Mouse (Mus musculus): Measurements from ENCODE around the gene Rlim. TPM values are rescaled to one million over a fixed set of nuclear protein-coding genes. Genes with fewer than 3 reads are reported as not detected.
A peak's percentile ranks its signal among the peaks of the same experiment; 100 is the strongest.

Gene Rlim
- polyA plus RNA-seq, 1 experiment from 2014 or later = 6.8 TPM

DNA sequence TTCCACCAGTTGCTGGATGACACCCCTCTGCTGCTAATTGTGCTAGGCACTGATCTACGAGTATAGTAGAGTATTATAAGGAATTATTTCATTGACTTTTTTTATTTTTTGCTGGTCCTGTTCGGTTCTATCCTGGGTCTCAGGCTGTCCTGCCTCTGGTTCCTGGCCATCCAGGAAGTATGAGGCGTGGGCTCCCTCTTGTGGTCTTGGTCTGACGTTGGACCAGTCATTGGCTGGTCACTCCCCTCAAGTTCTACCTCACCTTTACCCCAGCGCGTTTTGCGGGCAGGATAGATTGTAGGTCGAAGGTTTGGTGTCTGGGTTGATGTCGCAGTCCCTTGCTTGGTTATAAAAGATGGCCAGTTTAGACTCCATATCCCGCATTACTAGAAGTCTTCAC is 10.6 kb upstream of the Rlim start:
- H3K9me3 ChIP-seq (ENCODE audit: low read length) = no peaks in the 10 kb centered on the region
- DNase-seq = peak; percentile 32
- H3K36me3 ChIP-seq (replicated peaks; ENCODE audit: insufficient read depth, low read length) = no peaks in the 10 kb centered on the region
- H3K27ac ChIP-seq (ENCODE audit: low read depth) = no peak overlapping the region
- WGBS (ENCODE audit: insufficient replicate concordance) = 32% methylated on average over 10 of the region's 10 CpGs
- peaks cover 3% of the 10 kb centered on the region; the same call in 1 of the 2 replicates for H3K27me3 ChIP-seq (ENCODE audit: insufficient read depth, low read length)
- TF ChIP-seq EP300 (IDR thresholded peaks at IDR 0.05; ENCODE audit: low read depth) (no peak), CTCF (IDR thresholded peaks at IDR 0.05; ENCODE audit: low read depth) (peak; percentile 54)
- H3K4me1 ChIP-seq (ENCODE audit: insufficient read depth) = no peaks in the 10 kb centered on the region
- no peak overlapping the region for H3K9ac ChIP-seq (replicated peaks)
- H3K4me2 ChIP-seq (ENCODE audit: low read depth, low read length) = no peak overlapping the region
- H3K4me3 ChIP-seq (ENCODE audit: low read depth, low read length) = no peak overlapping the region
- ATAC-seq = 0 out of 2 replicates have a peak, but pooled peaks have one; percentile 33

DNA sequence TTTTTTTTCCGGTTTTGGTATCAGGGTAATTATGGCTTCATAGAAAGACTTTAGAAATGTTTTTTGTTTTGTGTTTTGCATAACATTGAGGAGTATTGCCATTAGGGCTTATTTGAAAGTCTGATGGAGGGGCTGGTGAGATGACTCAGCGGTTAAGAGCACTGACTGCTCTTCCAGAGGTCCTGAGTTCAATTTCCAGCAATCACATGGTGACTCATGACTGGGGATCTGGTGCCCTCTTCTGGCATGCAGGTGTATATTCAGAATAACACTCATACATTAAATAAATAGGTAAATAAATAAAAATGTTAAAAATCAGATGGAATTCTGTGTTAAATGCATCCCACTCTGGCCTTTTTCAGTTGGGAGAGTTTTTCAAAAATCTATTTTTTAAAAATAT is 9.3 kb upstream of the Rlim start:
- WGBS (ENCODE audit: insufficient replicate concordance) = 59% methylated on average over 2 of the region's 2 CpGs
- H3K4me1 ChIP-seq (ENCODE audit: insufficient read depth) = no peaks in the 10 kb centered on the region
- no peak overlapping the region for H3K4me3 ChIP-seq (ENCODE audit: low read depth, low read length)
- DNase-seq (peak; percentile 21), ATAC-seq (no peak)
- TF ChIP-seq CTCF (IDR thresholded peaks at IDR 0.05; ENCODE audit: low read depth) (peak; percentile 56), EP300 (IDR thresholded peaks at IDR 0.05; ENCODE audit: low read depth) (no peak)
- no peaks in the 10 kb centered on the region for H3K9me3 ChIP-seq (ENCODE audit: low read length)
- no peaks in the 10 kb centered on the region for H3K36me3 ChIP-seq (replicated peaks; ENCODE audit: insufficient read depth, low read length)
- no peak overlapping the region for H3K4me2 ChIP-seq (ENCODE audit: low read depth, low read length)
- no peak overlapping the region for H3K27ac ChIP-seq (ENCODE audit: low read depth)
- peaks cover 3% of the 10 kb centered on the region; the same call in 1 of the 2 replicates for H3K27me3 ChIP-seq (ENCODE audit: insufficient read depth, low read length)
- H3K9ac ChIP-seq (replicated peaks) = no peak overlapping the region

DNA sequence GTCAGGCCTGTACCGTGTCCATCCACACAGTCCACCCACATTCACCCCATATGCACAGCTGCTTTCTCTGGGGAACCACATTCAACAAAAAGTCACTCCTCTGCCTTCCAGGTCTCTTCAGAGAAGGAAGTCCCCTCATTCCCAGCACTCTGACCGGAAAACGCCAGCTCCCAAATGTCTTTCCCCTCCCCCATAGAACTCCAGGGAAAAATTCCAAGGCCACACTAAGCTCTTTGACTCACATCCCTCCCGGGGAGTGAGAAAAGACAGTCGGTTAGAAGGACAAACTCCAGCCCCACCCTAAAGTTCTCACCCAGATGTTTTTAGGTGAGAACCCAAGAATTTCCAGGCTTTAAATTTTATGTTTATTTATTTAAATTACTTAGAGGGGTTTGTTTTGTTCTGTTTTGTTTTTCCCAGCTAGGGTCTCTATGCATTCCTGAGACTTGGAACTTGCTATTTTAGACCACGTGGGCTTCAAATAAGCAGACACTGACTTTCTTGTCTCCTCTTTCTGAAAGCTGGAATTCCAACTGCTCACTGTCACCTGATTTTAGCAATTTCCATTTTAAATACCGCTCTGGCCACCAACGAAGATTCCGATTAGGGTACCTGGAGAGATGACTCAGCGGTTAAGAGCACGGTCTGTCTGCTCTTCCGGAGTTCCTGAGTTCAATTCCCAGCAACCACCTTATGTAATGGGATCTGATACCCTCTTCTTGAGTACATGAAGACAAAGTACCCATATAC is 6.3 kb upstream of the Rlim start:
- no peak overlapping the region for H3K9ac ChIP-seq (replicated peaks)
- no peaks in the 10 kb centered on the region for H3K9me3 ChIP-seq (ENCODE audit: low read length)
- TF ChIP-seq EP300 (IDR thresholded peaks at IDR 0.05; ENCODE audit: low read depth) (no peak), CTCF (IDR thresholded peaks at IDR 0.05; ENCODE audit: low read depth) (no peak)
- no peaks in the 10 kb centered on the region for H3K36me3 ChIP-seq (replicated peaks; ENCODE audit: insufficient read depth, low read length)
- 46% methylated on average over 12 of the region's 12 CpGs for WGBS (ENCODE audit: insufficient replicate concordance)
- H3K27me3 ChIP-seq (ENCODE audit: insufficient read depth, low read length) = no peaks in the 10 kb centered on the region; the same call in 1 of the 2 replicates
- H3K4me3 ChIP-seq (ENCODE audit: low read depth, low read length) = no peak overlapping the region
- no peak overlapping the region; the same call in 1 of the 2 replicates for H3K27ac ChIP-seq (ENCODE audit: low read depth)
- no peaks in the 10 kb centered on the region for H3K4me1 ChIP-seq (ENCODE audit: insufficient read depth)
- ATAC-seq (no peak), DNase-seq (no peak)
- H3K4me2 ChIP-seq (ENCODE audit: low read depth, low read length) = no peak overlapping the region

DNA sequence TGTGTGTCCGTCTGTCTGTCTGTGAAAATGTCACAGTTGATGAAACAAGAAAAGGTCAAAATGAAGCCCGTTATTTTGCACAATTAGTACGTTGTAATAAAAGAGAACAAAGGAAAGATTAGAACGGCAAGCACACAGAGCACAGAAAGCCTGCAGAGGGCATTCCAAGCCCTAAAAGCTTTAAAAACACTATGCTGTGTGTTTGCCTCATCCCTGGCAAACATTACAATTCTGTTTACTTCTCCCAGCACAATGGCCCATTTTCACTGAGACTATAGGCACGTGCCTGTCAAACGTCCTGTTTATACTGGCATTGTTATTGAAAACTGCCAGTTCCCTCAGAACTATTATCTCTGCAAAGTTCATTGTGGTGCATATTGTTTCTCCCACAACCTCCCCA is 5.1 kb upstream of the Rlim start:
- TF ChIP-seq EP300 (IDR thresholded peaks at IDR 0.05; ENCODE audit: low read depth) (no peak), CTCF (IDR thresholded peaks at IDR 0.05; ENCODE audit: low read depth) (no peak)
- Histone ChIP-seq H3K9me3 (ENCODE audit: low read length) (no peaks in the 10 kb centered on the region), H3K4me2 (ENCODE audit: low read depth, low read length) (no peak overlapping the region), H3K36me3 (replicated peaks; ENCODE audit: insufficient read depth, low read length) (no peaks in the 10 kb centered on the region), H3K4me1 (ENCODE audit: insufficient read depth) (no peaks in the 10 kb centered on the region), H3K27me3 (ENCODE audit: insufficient read depth, low read length) (no peaks in the 10 kb centered on the region), H3K9ac (replicated peaks) (no peak overlapping the region), H3K27ac (ENCODE audit: low read depth) (no peak overlapping the region), H3K4me3 (ENCODE audit: low read depth, low read length) (no peak overlapping the region)
- ATAC-seq (no peak), DNase-seq (no peak)
- WGBS (ENCODE audit: insufficient replicate concordance) = 49% methylated on average over 6 of the region's 6 CpGs

DNA sequence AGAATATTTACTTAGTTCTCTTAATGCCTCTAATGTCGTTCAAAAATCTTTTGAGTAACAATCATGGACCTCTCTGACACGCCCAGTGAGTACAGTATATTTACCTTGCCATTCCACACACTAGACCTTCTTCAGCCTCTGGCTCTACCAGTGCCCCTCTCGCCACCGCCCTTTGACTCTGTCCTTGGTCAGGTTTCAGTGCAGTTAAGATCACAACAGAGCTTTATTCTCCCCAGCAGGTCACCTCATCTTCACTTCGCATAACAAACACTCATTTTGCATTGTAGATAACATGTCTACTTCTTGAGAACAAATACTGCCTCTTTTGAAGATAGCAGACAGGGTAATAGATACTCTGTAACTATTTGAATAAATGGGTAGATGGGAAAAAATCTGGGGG is 3.9 kb upstream of the Rlim start:
- H3K36me3 ChIP-seq (replicated peaks; ENCODE audit: insufficient read depth, low read length) = no peaks in the 10 kb centered on the region
- H3K4me2 ChIP-seq (ENCODE audit: low read depth, low read length) = no peak overlapping the region
- WGBS (ENCODE audit: insufficient replicate concordance) = 48% methylated on average over 5 of the region's 5 CpGs
- TF ChIP-seq EP300 (IDR thresholded peaks at IDR 0.05; ENCODE audit: low read depth) = no peak
- TF ChIP-seq CTCF (IDR thresholded peaks at IDR 0.05; ENCODE audit: low read depth) = no peak
- ATAC-seq (no peak), DNase-seq (no peak)
- H3K27me3 ChIP-seq (ENCODE audit: insufficient read depth, low read length) = no peaks in the 10 kb centered on the region
- H3K4me3 ChIP-seq (ENCODE audit: low read depth, low read length) = no peak overlapping the region
- H3K27ac ChIP-seq (ENCODE audit: low read depth) = no peak overlapping the region
- no peak overlapping the region for H3K9ac ChIP-seq (replicated peaks)
- H3K4me1 ChIP-seq (ENCODE audit: insufficient read depth) = no peaks in the 10 kb centered on the region
- no peaks in the 10 kb centered on the region for H3K9me3 ChIP-seq (ENCODE audit: low read length)

DNA sequence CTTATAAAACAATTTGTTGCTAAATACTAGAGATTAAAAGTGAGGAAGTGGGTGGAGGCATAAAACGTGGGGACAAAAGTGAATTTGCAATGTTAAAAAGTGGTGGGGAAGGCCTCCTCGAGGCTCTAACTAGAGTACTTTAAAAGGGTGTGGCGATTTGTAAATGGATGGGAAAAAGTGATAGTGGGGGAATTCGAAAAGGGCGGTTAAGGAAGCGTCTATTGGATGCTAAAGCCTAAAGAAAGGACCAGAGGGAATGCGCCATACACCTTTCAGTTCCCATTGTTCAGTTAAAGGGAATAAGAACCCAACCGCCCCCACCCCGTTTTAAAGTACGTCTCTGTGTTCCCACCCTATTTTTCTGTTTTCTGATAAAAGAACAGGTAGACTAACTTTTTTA is 722 bp upstream of the Rlim start:
- TF ChIP-seq CTCF (IDR thresholded peaks at IDR 0.05; ENCODE audit: low read depth) (no peak), EP300 (IDR thresholded peaks at IDR 0.05; ENCODE audit: low read depth) (no peak)
- Histone ChIP-seq H3K4me1 (ENCODE audit: insufficient read depth) (no peaks in the 10 kb centered on the region), H3K4me2 (ENCODE audit: low read depth, low read length) (peak overlapping the region; percentile 58), H3K27me3 (ENCODE audit: insufficient read depth, low read length) (no peaks in the 10 kb centered on the region), H3K9ac (replicated peaks) (no peak overlapping the region), H3K4me3 (ENCODE audit: low read depth, low read length) (peak overlapping the region; percentile 82), H3K36me3 (replicated peaks; ENCODE audit: insufficient read depth, low read length) (no peaks in the 10 kb centered on the region), H3K9me3 (ENCODE audit: low read length) (no peaks in the 10 kb centered on the region), H3K27ac (ENCODE audit: low read depth) (peak overlapping the region; percentile 81)
- 73% methylated on average over 10 of the region's 10 CpGs for WGBS (ENCODE audit: insufficient replicate concordance)
- no peak for ATAC-seq
- no peak for DNase-seq
